ENCODE assay signal across 9 mouse cellular contexts in the genomic region with DNA sequence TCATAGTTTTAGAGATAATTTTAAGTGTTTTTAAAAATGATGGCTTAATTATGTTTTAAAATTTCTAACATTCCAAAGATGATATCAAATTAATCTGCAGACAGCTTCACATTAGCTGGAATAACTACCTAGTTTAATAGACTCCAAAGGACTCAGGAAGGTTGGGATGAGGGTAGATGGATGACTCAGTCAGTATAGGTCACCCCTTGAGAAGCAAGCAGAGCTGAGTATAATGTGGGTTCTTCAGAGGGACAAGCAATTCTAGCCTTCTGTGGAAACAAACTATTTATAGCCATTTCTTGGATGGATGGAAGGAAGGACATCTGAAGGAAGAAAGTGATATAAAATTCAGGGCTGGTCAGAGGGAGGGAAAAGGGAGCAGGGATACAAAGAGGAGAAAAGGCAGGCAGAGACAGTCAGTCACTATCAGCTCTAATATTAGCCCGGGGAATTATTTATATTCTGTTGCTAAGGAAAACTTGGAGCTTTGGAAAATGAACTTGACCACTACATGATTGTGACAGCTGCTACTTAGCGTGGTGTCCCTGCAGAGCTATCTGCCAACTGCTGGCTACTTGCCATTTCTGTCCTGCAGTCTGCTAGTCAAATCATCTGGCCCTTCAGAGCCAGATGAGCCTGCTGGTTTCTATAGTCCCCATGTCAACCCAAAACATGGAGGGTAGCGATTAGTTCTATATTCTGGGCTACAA.
A peak's percentile ranks its signal among the peaks of the same experiment; 100 is the strongest.
DNase-seq lines count a peak whose midpoint lies in the region; ATAC-seq and TF ChIP-seq lines count a peak whose summit lies in the region.
"Had no signal": no experiment of that assay in that cellular context is flagged by ENCODE, and none has a peak within 500 bp of the region (broad histone marks: within the 10 kb centered on the region; RNA-seq: fewer than 3 reads in every experiment).

No protein-coding gene starts in this region.

- no peak overlapping the region for H3K4me3 ChIP-seq in lung, adult 2 months (replicated peaks; ENCODE audit: extremely low read depth, low read depth, low read length)
- no peak overlapping the region for H3K4me3 ChIP-seq in heart, embryonic 10.5 days
- no peak overlapping the region for H3K4me3 ChIP-seq in liver, embryonic 12.5 days
- H3K4me3 ChIP-seq: erythroblast, embryonic 14.5 days had no signal

- no peak overlapping the region for H3K4me2 ChIP-seq in liver, embryonic 12.5 days

- H3K4me1 ChIP-seq in lung, adult 2 months (ENCODE audit: control insufficient read depth, insufficient read depth, low read length): no peaks in the 10 kb centered on the region
- H3K4me1 ChIP-seq in heart, embryonic 10.5 days: peaks cover 4% of the 10 kb centered on the region; the same call in 1 of the 2 replicates
- H3K4me1 ChIP-seq in liver, embryonic 12.5 days: no peaks in the 10 kb centered on the region

- WGBS in lung, adult 2 months: 39% methylated on average over 3 of the region's 3 CpGs
- 48% methylated on average over 3 of the region's 3 CpGs for WGBS in heart, embryonic 10.5 days
- 77% methylated on average over 3 of the region's 3 CpGs for WGBS in liver, embryonic 12.5 days (ENCODE audit: insufficient replicate concordance)

- no peak for TF ChIP-seq POLR2A in lung, adult 2 months (IDR thresholded peaks at IDR 0.05; ENCODE audit: borderline replicate concordance, extremely low read depth, low read depth, low read length)

- peaks cover 8% of the 10 kb centered on the region for H3K36me3 ChIP-seq in heart, embryonic 10.5 days
- peaks cover 4% of the 10 kb centered on the region; the same call in 1 of the 2 replicates for H3K36me3 ChIP-seq in liver, embryonic 12.5 days

- no peaks in the 10 kb centered on the region for H3K27me3 ChIP-seq in heart, embryonic 10.5 days (ENCODE audit: insufficient read depth, poor library complexity, severe bottlenecking)
- H3K27me3 ChIP-seq in liver, embryonic 12.5 days (replicated peaks): no peaks in the 10 kb centered on the region

- ATAC-seq in liver, embryonic 12.5 days: no peak

- H3K9me3 ChIP-seq in heart, embryonic 10.5 days: no peaks in the 10 kb centered on the region
- no peaks in the 10 kb centered on the region for H3K9me3 ChIP-seq in liver, embryonic 12.5 days (replicated peaks)

- H3K27ac ChIP-seq in heart, embryonic 10.5 days: peak overlapping the region; percentile 69
- H3K27ac ChIP-seq in liver, embryonic 12.5 days: no peak overlapping the region

- no peak for TF ChIP-seq CTCF in lung, adult 2 months (IDR thresholded peaks at IDR 0.05; ENCODE audit: insufficient read depth, low read length)

- no peak overlapping the region for H3K9ac ChIP-seq in liver, embryonic 12.5 days

- peak; percentile 35 to 41 for DNase-seq in lung, adult 18-20 months
- DNase-seq in lung, adult 2 months: no peak
- DNase-seq in cerebellum, adult 9-10 months: peak; percentile 65
- no peak for DNase-seq in heart, embryonic 10.5 days (ENCODE audit: low spot score)
- DNase-seq in lung, postnatal 4 days: peak; percentile 68 to 86
- no peak for DNase-seq in urinary bladder, adult 2 months (ENCODE audit: low spot score)
- no peak for DNase-seq in liver

Comparison
In these comparisons a context has a peak if more than half of its experiments do, and no peak if none do; other contexts are left out.
1. DNase-seq: peak in lung, adult 18-20 months (2 of 2), cerebellum, adult 9-10 months (single experiment) and lung, postnatal 4 days (2 of 2); none in lung, adult 2 months (single experiment), heart, embryonic 10.5 days (single experiment), urinary bladder, adult 2 months (single experiment) and liver (single experiment).